Mouse (Mus musculus) embryonic facial prominence, embryonic 14.5 days (tissue): Measurements from ENCODE around the gene Fbln2. TPM values are rescaled to one million over a fixed set of nuclear protein-coding genes. Genes with fewer than 3 reads are reported as not detected.
A peak's percentile ranks its signal among the peaks of the same experiment; 100 is the strongest.
"Not testable (repeated sequence)": the region's sequence is repeated elsewhere in the genome, so short reads cannot be mapped to it uniquely, and the experiment has no call there.

Experiments
- ATAC-seq: fragments of 200-750 bp; cut with Nextera tagmentation; 2 replicates; pipeline ENCODE4 v1.8.0; 2017; ENCODE audit warnings: low read depth, moderate number of reproducible peaks, moderate TSS enrichment
- DNase-seq: peaks from one replicate; pipeline ENCODE4 v3.0.0-alpha.2; 2015; ENCODE audit warnings: low spot score
- H3K27ac ChIP-seq: fragments of 300-500 bp; sonication (generic); replicated peaks from 2 replicates; pipeline ENCODE4 v1.5.1; 2014; ENCODE audit warnings: low read depth, mild to moderate bottlenecking, low read length, moderate library complexity
- H3K27me3 ChIP-seq: fragments of 300-500 bp; sonication (generic); replicated peaks from 2 replicates; pipeline ENCODE4 v1.6.1; 2014; ENCODE audit warnings: low read length; ENCODE audit not compliant: control insufficient read depth, insufficient read depth
- H3K36me3 ChIP-seq: fragments of 300-500 bp; sonication (generic); 2 replicates; pipeline ENCODE4 v1.6.1; 2014; ENCODE audit warnings: low read length, mixed read lengths; ENCODE audit not compliant: control insufficient read depth, insufficient read depth
- H3K4me1 ChIP-seq: fragments of 300-500 bp; sonication (generic); 2 replicates; pipeline ENCODE4 v1.6.1; 2014; ENCODE audit warnings: antibody characterized with exemption, low read length; ENCODE audit not compliant: control insufficient read depth, insufficient read depth
- H3K4me2 ChIP-seq: fragments of 300-500 bp; sonication (generic); 2 replicates; pipeline ENCODE4 v1.6.1; 2014; ENCODE audit warnings: low read depth, mild to moderate bottlenecking, low read length, moderate library complexity, mixed read lengths
- H3K4me3 ChIP-seq: fragments of 300-500 bp; sonication (generic); 2 replicates; pipeline ENCODE4 v1.5.1; 2014; ENCODE audit warnings: low read depth, mild to moderate bottlenecking, low read length
- H3K9ac ChIP-seq: fragments of 300-500 bp; sonication (generic); 2 replicates; pipeline ENCODE4 v1.6.1; 2014; ENCODE audit warnings: low read depth, mild to moderate bottlenecking, low read length, moderate library complexity, mixed read lengths
- H3K9me3 ChIP-seq: fragments of 300-500 bp; sonication (generic); 2 replicates; pipeline ENCODE4 v1.6.1; 2016; ENCODE audit warnings: low read length; ENCODE audit not compliant: control insufficient read depth
- WGBS: fragments of 180-500 bp; shearing (Covaris S2); extraction: QIAGEN DNeasy Blood & Tissue Kit; methylation state at CpG from one replicate; pipeline ENCODE4 v1.1.7; 2014; 5-methylcytosine and 5-hydroxymethylcytosine counted together
- polyA plus RNA-seq: library from polyadenylated mRNA; unstranded; fragments of >200 nt; fragmentation: Nextera tagmentation; extraction: Ambion mirVana; gene quantifications from 2 replicates; pipeline ENCODE4 v1.2.1, GENCODE M21; 2014

Fbln2 gene
- polyA plus RNA-seq = 202 and 230 TPM in 2 replicates

DNA sequence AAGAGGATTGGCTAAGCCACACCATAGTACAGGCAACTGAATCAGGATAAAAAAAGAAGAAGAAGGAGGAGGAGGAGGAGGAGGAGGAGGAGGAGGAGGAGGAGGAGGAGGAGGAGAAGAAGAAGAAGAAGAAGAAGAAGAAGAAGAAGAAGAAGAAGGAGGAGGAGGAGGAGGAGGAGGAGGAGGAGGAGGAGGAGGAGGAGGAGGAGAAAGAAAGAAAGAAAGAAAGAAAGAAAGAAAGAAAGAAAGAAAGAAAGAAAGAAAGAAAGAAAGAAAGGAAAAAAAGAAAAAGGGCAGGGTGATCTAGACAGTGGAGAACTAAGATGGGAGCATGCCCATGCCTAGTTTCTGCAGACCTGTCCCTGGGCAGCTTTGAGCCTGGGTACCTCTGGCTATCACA is at the start of gene Fbln2:
Gene Fbln2 (plus strand): TSS at position 301 of the 400 bp plus-strand sequence.
- Histone ChIP-seq H3K4me2 (peak within 1 kb of the TSS; percentile 81), H3K4me3 (peak within 1 kb of the TSS; percentile 61), H3K27ac (peak within 1 kb of the TSS; percentile 74), H3K9ac (peak within 1 kb of the TSS; percentile 75), H3K4me1 (peaks cover 45% of the 10 kb centered on the region)
- DNase-seq, H3K27me3 ChIP-seq, H3K36me3 ChIP-seq, H3K9me3 ChIP-seq, ATAC-seq: not testable (repeated sequence)

DNA sequence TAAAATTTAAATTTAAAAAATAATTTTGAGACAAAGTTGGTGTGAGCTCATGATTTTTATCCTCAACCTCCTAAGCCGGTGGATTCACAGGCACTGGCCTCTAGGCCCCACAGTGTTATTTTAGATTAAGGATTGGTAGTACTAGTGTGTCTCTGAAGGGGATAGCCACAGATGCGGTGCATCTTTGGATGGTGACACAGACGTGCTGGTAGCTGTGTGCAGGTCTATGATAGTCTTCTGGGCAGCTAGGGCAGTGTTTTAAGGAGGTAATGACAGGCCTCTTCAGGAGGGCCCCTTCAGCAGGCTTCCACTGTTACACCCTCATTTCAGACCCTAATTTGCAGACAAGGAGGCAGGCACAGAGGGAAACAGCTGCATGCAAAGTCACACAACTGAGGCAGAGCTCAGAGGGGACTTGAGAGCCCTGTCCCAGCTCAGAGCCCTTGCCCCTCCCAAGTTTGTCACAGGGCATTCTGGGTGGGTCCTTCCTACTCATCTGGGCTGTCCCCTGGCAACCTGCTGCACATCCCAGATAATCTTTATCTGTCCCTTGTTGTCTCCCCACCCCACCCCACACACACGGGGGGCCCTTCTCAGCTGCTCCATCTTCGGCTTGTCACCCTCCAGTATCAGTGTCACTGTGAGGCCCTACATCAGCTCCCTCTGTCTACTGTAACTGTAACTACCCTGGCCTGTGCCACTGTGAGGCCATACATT is 48.9 kb upstream of the Fbln2 start:
- 74% methylated on average over 5 of the region's 5 CpGs for WGBS
- no peak overlapping the region for H3K9ac ChIP-seq
- H3K4me1 ChIP-seq = peaks cover 22% of the 10 kb centered on the region
- no peak overlapping the region for H3K4me3 ChIP-seq
- no peak for ATAC-seq
- DNase-seq = no peak
- H3K27ac ChIP-seq = no peak overlapping the region
- no peaks in the 10 kb centered on the region for H3K9me3 ChIP-seq
- no peaks in the 10 kb centered on the region for H3K27me3 ChIP-seq
- H3K4me2 ChIP-seq = no peak overlapping the region
- peaks cover 11% of the 10 kb centered on the region; the same call in 1 of the 2 replicates for H3K36me3 ChIP-seq

- no peak for ATAC-seq
- WGBS = 59% methylated on average over 2 of the region's 2 CpGs
- DNase-seq = no peak
- no peaks in the 10 kb centered on the region for H3K27me3 ChIP-seq
- peaks cover 14% of the 10 kb centered on the region; the same call in 1 of the 2 replicates for H3K4me1 ChIP-seq
- no peak overlapping the region for H3K9ac ChIP-seq
- no peak overlapping the region for H3K4me3 ChIP-seq
- H3K4me2 ChIP-seq = no peak overlapping the region
- H3K27ac ChIP-seq = no peak overlapping the region
- no peaks in the 10 kb centered on the region for H3K9me3 ChIP-seq
- peaks cover 14% of the 10 kb centered on the region for H3K36me3 ChIP-seq
These were observed 47.7 kb upstream of the Fbln2 start for GRCm38 (mm10) chr6:91164584-91164983.

DNA sequence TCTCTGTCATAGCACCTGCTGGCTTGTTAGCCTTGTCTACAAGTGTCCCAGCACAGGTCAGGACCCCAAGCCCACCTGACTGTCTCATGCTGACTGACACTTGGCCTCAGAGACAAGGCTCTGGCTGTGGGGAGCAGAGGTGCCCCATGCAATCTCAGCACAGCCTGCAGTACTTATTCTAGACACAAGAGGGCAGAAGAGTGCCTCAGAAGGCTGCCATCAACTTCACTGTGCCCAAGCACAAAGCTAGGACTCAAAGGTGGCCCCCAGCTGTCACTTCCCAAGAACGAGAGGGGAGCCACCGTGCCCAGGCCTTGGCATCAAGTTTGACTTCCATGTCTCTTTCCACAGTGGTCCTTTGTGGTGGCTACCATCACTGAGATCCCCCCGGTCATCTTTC is 47.0 kb upstream of the Fbln2 start:
- ATAC-seq = 0 out of 2 replicates have a peak, but pooled peaks have one; percentile 28

DNA sequence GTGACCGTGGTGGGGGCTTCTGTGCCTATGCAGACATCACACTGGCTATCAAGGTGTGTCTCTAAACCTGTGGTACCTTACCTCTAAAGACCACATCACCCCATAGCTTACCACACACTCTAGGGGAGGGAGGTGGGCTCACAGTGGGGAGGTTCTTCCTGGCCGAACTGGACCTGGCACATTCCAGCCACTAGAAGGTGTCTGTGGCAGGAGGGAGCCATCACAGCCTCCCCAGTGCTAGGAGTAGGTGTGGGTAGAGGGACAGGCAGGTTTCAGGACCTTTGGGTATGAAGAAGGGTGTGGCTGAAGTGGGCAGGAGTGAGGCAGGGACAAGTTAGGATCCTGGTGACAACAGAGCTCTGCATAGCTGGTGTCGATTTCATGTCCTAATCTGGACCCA is 44.4 kb upstream of the Fbln2 start:
- DNase-seq = no peak
- WGBS = 60% methylated on average over 3 of the region's 3 CpGs

More for the DNA sequence above, 47.0 kb upstream of the Fbln2 start:
- Histone ChIP-seq H3K4me1 (peaks cover 10% of the 10 kb centered on the region; the same call in 1 of the 2 replicates), H3K9ac (no peak overlapping the region), H3K9me3 (no peaks in the 10 kb centered on the region), H3K27me3 (no peaks in the 10 kb centered on the region), H3K36me3 (peaks cover 20% of the 10 kb centered on the region), H3K4me2 (no peak overlapping the region), H3K4me3 (no peak overlapping the region), H3K27ac (no peak overlapping the region)
- 33% methylated on average over 3 of the region's 3 CpGs for WGBS
- DNase-seq = peak; percentile 67

GRCm38 (mm10) chr6:91169129-91169528 is 43.1 kb upstream of the Fbln2 start:
- Histone ChIP-seq H3K9ac (no peak overlapping the region), H3K4me1 (no peaks in the 10 kb centered on the region), H3K4me2 (no peak overlapping the region), H3K36me3 (peaks cover 50% of the 10 kb centered on the region), H3K9me3 (no peaks in the 10 kb centered on the region), H3K27me3 (no peaks in the 10 kb centered on the region), H3K4me3 (no peak overlapping the region), H3K27ac (no peak overlapping the region)
- WGBS = 84% methylated on average over 8 of the region's 8 CpGs
- ATAC-seq = no peak
- no peak for DNase-seq

More for the DNA sequence above, 44.4 kb upstream of the Fbln2 start:
- no peak for ATAC-seq
- Histone ChIP-seq H3K4me3 (no peak overlapping the region), H3K9me3 (no peaks in the 10 kb centered on the region), H3K4me2 (no peak overlapping the region), H3K27ac (no peak overlapping the region), H3K4me1 (no peaks in the 10 kb centered on the region), H3K9ac (no peak overlapping the region), H3K27me3 (no peaks in the 10 kb centered on the region), H3K36me3 (peaks cover 42% of the 10 kb centered on the region)

DNA sequence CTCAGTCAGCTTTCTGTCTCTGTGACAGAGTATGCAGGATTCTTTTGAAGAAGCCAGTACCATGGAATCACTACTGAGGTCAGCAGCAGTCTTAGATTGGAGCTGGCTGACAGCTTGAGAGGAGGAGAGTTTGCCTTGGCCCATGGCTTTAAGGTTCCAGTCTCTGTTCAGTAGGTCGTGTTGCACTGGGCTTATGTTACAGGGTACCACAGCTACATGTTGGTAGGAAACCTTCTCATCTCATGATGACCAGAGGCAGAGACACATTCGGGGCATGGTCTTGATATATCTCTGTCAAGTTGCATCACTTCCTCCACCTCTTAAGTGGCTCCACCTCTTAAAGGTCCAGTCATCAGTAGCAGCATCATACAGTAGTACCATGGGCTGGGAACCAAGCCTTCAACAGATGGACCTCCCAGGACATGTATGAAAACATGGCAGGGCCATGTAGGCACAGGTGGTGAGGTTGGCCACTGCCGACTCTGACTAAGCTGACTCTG is 40.8 kb upstream of the Fbln2 start:
- Histone ChIP-seq H3K36me3 (peaks cover 55% of the 10 kb centered on the region), H3K27ac (no peak overlapping the region), H3K4me1 (no peaks in the 10 kb centered on the region), H3K27me3 (no peaks in the 10 kb centered on the region), H3K4me3 (no peak overlapping the region), H3K9ac (no peak overlapping the region), H3K4me2 (no peak overlapping the region), H3K9me3 (no peaks in the 10 kb centered on the region)
- DNase-seq (no peak), ATAC-seq (no peak)
- WGBS = 75% methylated on average over 3 of the region's 3 CpGs

DNA sequence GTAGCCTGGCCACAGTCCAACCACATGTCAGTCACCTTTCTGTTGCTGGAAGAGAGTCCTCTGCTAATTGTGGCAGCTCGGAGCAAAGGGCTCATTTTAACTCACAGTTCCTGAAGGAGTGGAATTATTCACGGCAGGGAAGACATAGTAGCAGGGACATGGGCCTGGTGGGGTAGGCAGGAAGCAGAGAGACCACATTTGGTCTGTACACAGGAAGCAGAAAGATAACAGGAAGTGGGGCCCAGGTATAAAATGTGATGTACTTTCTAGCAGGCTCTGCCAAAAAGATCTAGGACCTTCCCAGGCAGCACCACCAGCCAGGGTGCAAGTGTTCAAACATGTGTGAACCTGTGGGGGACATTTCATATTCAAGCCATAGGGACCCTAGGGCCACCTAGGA is 39.9 kb upstream of the Fbln2 start:
- DNase-seq (no peak), ATAC-seq (no peak)
- WGBS = 53% methylated on average over 2 of the region's 2 CpGs
- Histone ChIP-seq H3K9ac (no peak overlapping the region; the same call in 1 of the 2 replicates), H3K4me3 (no peak overlapping the region), H3K27ac (no peak overlapping the region), H3K36me3 (peaks cover 52% of the 10 kb centered on the region), H3K4me1 (no peaks in the 10 kb centered on the region), H3K4me2 (no peak overlapping the region), H3K27me3 (no peaks in the 10 kb centered on the region), H3K9me3 (no peaks in the 10 kb centered on the region)
